Mouse (Mus musculus) limb, embryonic 11.5 days (tissue): ENCODE results near the gene Sgta. TPM values are rescaled to one million over a fixed set of nuclear protein-coding genes. Genes with fewer than 3 reads are reported as not detected.

ENCODE experiments used
- ATAC-seq: fragments of 200-750 bp; cut with Nextera tagmentation; 2 replicates; pipeline ENCODE4 v1.8.0; 2017; ENCODE audit warnings: low read depth; ENCODE audit not compliant: insufficient number of reproducible peaks, low FRiP score, low TSS enrichment
- DNase-seq: peaks from one replicate; pipeline ENCODE4 v3.0.0-alpha.2; 2015; ENCODE audit warnings: low spot score
- H3K27ac ChIP-seq: fragments of 300-500 bp; sonication (generic); replicated peaks from 2 replicates; pipeline ENCODE4 v1.5.1; 2014; ENCODE audit warnings: low read depth, mild to moderate bottlenecking, low read length
- H3K27me3 ChIP-seq: fragments of 300-500 bp; sonication (generic); 2 replicates; pipeline ENCODE4 v1.6.1; 2014; ENCODE audit warnings: mild to moderate bottlenecking, low read length, mixed read lengths; ENCODE audit not compliant: control insufficient read depth, insufficient read depth
- H3K36me3 ChIP-seq: fragments of 300-500 bp; sonication (generic); 2 replicates; pipeline ENCODE4 v1.6.1; 2014; ENCODE audit warnings: mild to moderate bottlenecking, low read length, moderate library complexity, mixed read lengths; ENCODE audit not compliant: control insufficient read depth, insufficient read depth
- H3K4me1 ChIP-seq: fragments of 300-500 bp; sonication (generic); 2 replicates; pipeline ENCODE4 v1.6.1; 2014; ENCODE audit warnings: low read length, mixed read lengths; ENCODE audit not compliant: control insufficient read depth, insufficient read depth
- H3K4me2 ChIP-seq: fragments of 300-500 bp; sonication (generic); 2 replicates; pipeline ENCODE4 v1.6.1; 2014; ENCODE audit warnings: low read depth, mild to moderate bottlenecking, moderate library complexity; ENCODE audit not compliant: severe bottlenecking
- H3K4me3 ChIP-seq: fragments of 300-500 bp; sonication (generic); 2 replicates; pipeline ENCODE4 v1.5.1; 2014; ENCODE audit warnings: low read depth, low read length
- H3K9ac ChIP-seq: fragments of 300-500 bp; sonication (generic); 2 replicates; pipeline ENCODE4 v1.6.1; 2014; ENCODE audit warnings: mild to moderate bottlenecking, low read length
- H3K9me3 ChIP-seq: fragments of 300-500 bp; sonication (generic); 2 replicates; pipeline ENCODE4 v1.6.1; 2016; ENCODE audit warnings: low read length; ENCODE audit not compliant: control insufficient read depth
- WGBS: fragments of 180-500 bp; shearing (Covaris S2); extraction: QIAGEN DNeasy Blood & Tissue Kit; methylation state at CpG from one replicate; pipeline ENCODE4 v1.1.7; 2014; 5-methylcytosine and 5-hydroxymethylcytosine counted together
- microRNA-seq: library from miRNA; unstranded; fragments of <30 nt; microRNA quantifications from one replicate; pipeline ENCODE4, GENCODE M21; 2016
- polyA plus RNA-seq: library from polyadenylated mRNA; unstranded; fragments of >200 nt; fragmentation: Nextera tagmentation; extraction: Ambion mirVana; gene quantifications from 2 replicates; pipeline ENCODE4 v1.2.1, GENCODE M21; 2014

Sgta gene
- polyA plus RNA-seq, 1 experiment from 2014 or later = 221 TPM

DNA sequence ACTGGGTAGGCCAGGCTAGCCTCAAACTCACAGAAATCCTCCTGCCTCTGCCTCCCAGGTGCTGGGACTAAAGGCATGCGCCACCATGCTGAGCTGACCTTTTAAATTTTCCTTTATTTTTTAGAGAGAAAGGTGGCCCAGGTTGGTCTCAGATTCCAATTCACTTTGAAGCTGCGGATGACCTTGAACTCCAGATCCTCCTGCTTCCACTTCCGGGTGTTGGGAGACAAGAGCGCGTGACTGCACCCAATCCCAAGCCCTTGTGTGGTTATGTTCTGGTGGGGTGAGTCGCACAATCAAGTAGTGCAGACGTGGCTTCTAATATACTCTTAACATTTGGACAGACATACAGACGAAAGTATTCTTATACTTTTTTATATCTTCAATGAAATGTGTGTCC, 63.5 kb downstream of the Sgta start:
- 90% methylated on average over 8 of the region's 8 CpGs for WGBS
- no peak for ATAC-seq
- Histone ChIP-seq H3K4me2 (no peak overlapping the region), H3K4me3 (no peak overlapping the region), H3K4me1 (0 out of 2 replicates have a peak, but pooled peaks cover 6% of the 10 kb centered on the region), H3K9me3 (no peaks in the 10 kb centered on the region), H3K27me3 (0 out of 2 replicates have a peak, but pooled peaks cover 7% of the 10 kb centered on the region), H3K36me3 (no peaks in the 10 kb centered on the region), H3K9ac (no peak overlapping the region), H3K27ac (no peak overlapping the region)
- no peak for DNase-seq

DNA sequence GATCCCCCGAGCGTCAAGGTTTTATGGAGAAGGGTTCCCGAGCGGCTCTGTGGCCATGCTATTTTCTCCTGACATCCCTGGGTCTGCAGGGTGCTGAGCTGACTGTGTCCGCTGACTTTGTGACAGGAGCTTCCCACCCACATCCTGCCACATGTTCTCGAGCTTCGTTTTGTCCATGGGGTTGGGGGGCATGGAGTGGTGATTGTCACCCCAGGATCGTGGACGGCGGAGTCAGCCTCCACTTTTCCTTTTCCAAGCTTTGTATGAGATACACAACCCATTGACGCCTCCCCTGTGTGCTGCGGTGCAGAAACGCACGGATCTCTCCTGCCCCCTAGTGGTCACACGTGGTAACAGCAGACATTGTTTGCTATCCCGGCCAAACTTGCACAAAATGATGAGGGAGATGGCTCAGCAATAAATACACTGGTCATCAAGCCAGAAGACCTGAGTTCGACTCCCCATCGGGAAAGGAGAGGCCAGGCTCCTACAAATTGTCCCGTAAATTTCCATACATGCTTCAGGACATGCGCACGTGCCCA, 64.8 kb downstream of the Sgta start:
- H3K4me1 ChIP-seq = 0 out of 2 replicates have a peak, but pooled peaks cover 6% of the 10 kb centered on the region
- peak; percentile 86 for DNase-seq
- H3K4me2 ChIP-seq = no peak overlapping the region
- no peaks in the 10 kb centered on the region for H3K36me3 ChIP-seq
- H3K9ac ChIP-seq = no peak overlapping the region
- H3K4me3 ChIP-seq = no peak overlapping the region
- H3K27me3 ChIP-seq = 0 out of 2 replicates have a peak, but pooled peaks cover 7% of the 10 kb centered on the region
- 12% methylated on average over 21 of the region's 21 CpGs for WGBS
- ATAC-seq = 0 out of 2 replicates have a peak, but pooled peaks have one; percentile 33
- H3K27ac ChIP-seq = no peak overlapping the region
- no peaks in the 10 kb centered on the region for H3K9me3 ChIP-seq

DNA sequence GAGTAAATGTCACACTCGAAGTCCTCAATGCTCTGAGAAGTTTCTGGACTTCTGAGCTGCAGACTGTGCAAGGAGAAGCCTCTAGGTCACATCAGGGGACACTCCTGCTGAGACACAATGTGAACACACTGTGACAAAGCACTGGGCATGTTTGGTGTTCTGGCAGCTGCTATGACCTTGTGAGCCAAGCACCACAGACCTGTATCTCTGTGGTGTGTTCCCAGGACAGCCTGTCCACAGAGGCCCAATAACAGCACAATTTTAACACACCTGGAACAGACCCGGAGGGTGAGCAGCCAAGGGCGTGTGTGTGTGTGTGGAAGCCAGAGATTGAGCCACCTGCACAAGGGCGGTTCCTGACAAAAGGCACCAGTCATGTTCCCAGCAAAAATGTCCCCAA, 65.4 kb downstream of the Sgta start:
- Histone ChIP-seq H3K4me1 (0 out of 2 replicates have a peak, but pooled peaks cover 4% of the 10 kb centered on the region), H3K9me3 (no peaks in the 10 kb centered on the region), H3K27me3 (0 out of 2 replicates have a peak, but pooled peaks cover 7% of the 10 kb centered on the region), H3K4me3 (no peak overlapping the region), H3K4me2 (no peak overlapping the region), H3K36me3 (no peaks in the 10 kb centered on the region), H3K27ac (no peak overlapping the region), H3K9ac (no peak overlapping the region)
- ATAC-seq (no peak), DNase-seq (no peak)
- 67% methylated on average over 4 of the region's 4 CpGs for WGBS

Small RNAs within 50 kb of the gene (microRNA-seq; reads per million reads assigned to microRNA genes)
- gene Mir5615-1 (not detected), gene Mir5615-2 (not detected)

Other genes with a start within 250 kb of the Sgta start
- 0.40 and 0.96 TPM in 2 replicates for gene Jsrp1, start 246.7 kb downstream of the Sgta start, polyA plus RNA-seq
- gene Oaz1, start 233.5 kb downstream of the Sgta start, polyA plus RNA-seq = 2,003 and 2,108 TPM in 2 replicates
- 0.33 and 0.36 TPM in 2 replicates for gene Lingo3, start 216.1 kb downstream of the Sgta start, polyA plus RNA-seq
- gene Lsm7, start 205.0 kb downstream of the Sgta start, polyA plus RNA-seq = 375 and 398 TPM in 2 replicates
- gene Sppl2b, start 204.9 kb downstream of the Sgta start, polyA plus RNA-seq = 26.8 and 28.1 TPM in 2 replicates
- not detected in 2 replicates for gene Tmprss9, start 188.3 kb downstream of the Sgta start, polyA plus RNA-seq
- 336 and 355 TPM in 2 replicates for gene Timm13, start 159.2 kb downstream of the Sgta start, polyA plus RNA-seq
- gene Lmnb2, start 141.9 kb downstream of the Sgta start, polyA plus RNA-seq = 23.3 and 26.7 TPM in 2 replicates
- gene Gadd45b, start 130.1 kb downstream of the Sgta start, polyA plus RNA-seq = 10.9 and 12.3 TPM in 2 replicates
- 4.6 and 4.8 TPM in 2 replicates for gene Gng7, start 45.2 kb downstream of the Sgta start, polyA plus RNA-seq
- gene Diras1, start 34.5 kb downstream of the Sgta start, polyA plus RNA-seq = 0.07 and 0.16 TPM in 2 replicates
- gene Slc39a3, start 22.8 kb downstream of the Sgta start, polyA plus RNA-seq = 7.8 and 7.9 TPM in 2 replicates
- gene Thop1, start 9.9 kb upstream of the Sgta start, polyA plus RNA-seq = 64.0 and 73.5 TPM in 2 replicates
- 0.27 and 0.28 TPM in 2 replicates for gene Creb3l3, start 38.7 kb upstream of the Sgta start, polyA plus RNA-seq
- gene Map2k2, start 45.7 kb upstream of the Sgta start, polyA plus RNA-seq = 230 and 239 TPM in 2 replicates
- 6.7 and 8.4 TPM in 2 replicates for gene Zbtb7a, start 75.0 kb upstream of the Sgta start, polyA plus RNA-seq
- gene Pias4, start 107.7 kb upstream of the Sgta start, polyA plus RNA-seq = 53.3 and 56.9 TPM in 2 replicates
- 428 TPM in 2 replicates for gene Eef2, start 116.5 kb upstream of the Sgta start, polyA plus RNA-seq
- 43.3 and 49.1 TPM in 2 replicates for gene Dapk3, start 122.8 kb upstream of the Sgta start, polyA plus RNA-seq
- gene 4930442H23Rik, start 123.7 kb upstream of the Sgta start, polyA plus RNA-seq = not detected in 2 replicates
- gene Nmrk2, start 141.9 kb upstream of the Sgta start, polyA plus RNA-seq = 0.08 TPM in 1 of 2 replicates, not detected in the other
- gene Atcay, start 170.7 kb upstream of the Sgta start, polyA plus RNA-seq = 0.11 and 0.27 TPM in 2 replicates
- 3.4 and 4.2 TPM in 2 replicates for gene Zfr2, start 173.0 kb upstream of the Sgta start, polyA plus RNA-seq
- 1.2 and 2.3 TPM in 2 replicates for gene Matk, start 192.8 kb upstream of the Sgta start, polyA plus RNA-seq
- gene Mrpl54, start 206.8 kb upstream of the Sgta start, polyA plus RNA-seq = 198 and 217 TPM in 2 replicates
- 45.3 and 46.3 TPM in 2 replicates for gene Apba3, start 206.8 kb upstream of the Sgta start, polyA plus RNA-seq
- gene Tjp3, start 231.4 kb upstream of the Sgta start, polyA plus RNA-seq = 2.0 TPM in 2 replicates
- 49.0 and 60.6 TPM in 2 replicates for gene Pip5k1c, start 232.8 kb upstream of the Sgta start, polyA plus RNA-seq